Comparison of ENCODE assay signal across 17 mouse cellular contexts in the genomic region with DNA sequence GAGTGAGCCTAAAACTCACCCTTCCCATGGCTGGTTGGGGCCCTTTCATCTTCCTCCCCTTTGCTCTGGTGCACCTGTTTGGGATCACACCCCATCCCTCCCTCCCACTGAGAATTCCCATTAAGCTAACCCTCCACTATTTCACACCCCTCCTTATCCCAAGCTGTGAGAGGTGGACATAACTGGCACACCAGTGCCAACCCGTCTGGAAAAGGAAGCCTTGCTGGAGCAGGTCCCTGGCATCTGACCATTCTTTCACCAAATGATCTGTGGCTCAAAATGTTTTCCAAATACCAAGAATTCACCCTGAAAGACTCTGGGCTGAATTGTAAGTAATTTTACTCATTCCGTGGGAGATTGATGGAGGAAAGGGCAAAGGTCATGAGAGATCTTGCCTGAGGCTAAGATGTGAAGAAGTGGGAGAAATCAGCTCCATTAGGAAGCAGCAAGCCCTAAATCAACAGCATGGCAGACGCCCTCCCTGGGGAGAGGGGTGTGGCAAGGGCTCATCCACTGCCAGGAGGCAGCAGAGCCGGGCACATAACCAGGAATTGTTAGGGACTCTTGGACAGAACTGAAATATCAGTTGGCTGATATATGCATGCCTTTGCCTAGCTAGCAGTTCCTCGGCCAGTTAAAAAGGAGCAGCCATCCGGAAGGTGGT. TPM values are rescaled to one million over a fixed set of nuclear protein-coding genes. Genes with fewer than 3 reads are reported as not detected.
DNase-seq lines count a peak whose midpoint lies in the region; ATAC-seq and TF ChIP-seq lines count a peak whose summit lies in the region.
"Had no signal": no experiment of that assay in that cellular context is flagged by ENCODE, and none has a peak within 500 bp of the region (broad histone marks: within the 10 kb centered on the region; RNA-seq: fewer than 3 reads in every experiment).

No protein-coding gene starts in this region.

- ATAC-seq in hindbrain, postnatal 0 days: no peak
- no peak for ATAC-seq in hindbrain, embryonic 16.5 days
- ATAC-seq in Patski: no peak
- ATAC-seq: forebrain, embryonic 15.5 days had no signal

- no peaks in the 10 kb centered on the region for H3K27me3 ChIP-seq in hindbrain, postnatal 0 days (ENCODE audit: insufficient read depth, low read length)
- no peaks in the 10 kb centered on the region for H3K27me3 ChIP-seq in hindbrain, embryonic 16.5 days (replicated peaks; ENCODE audit: control insufficient read depth, insufficient read depth, low read length)
- H3K27me3 ChIP-seq in Patski: no peaks in the 10 kb centered on the region
- H3K27me3 ChIP-seq in cerebellum, adult 2 months (ENCODE audit: control insufficient read depth, insufficient read depth, low read length): no peaks in the 10 kb centered on the region
- H3K27me3 ChIP-seq: embryonic facial prominence, embryonic 15.5 days; forebrain, embryonic 15.5 days; hindbrain, embryonic 15.5 days; limb, embryonic 12.5 days had no signal

- H3K36me3 ChIP-seq in hindbrain, postnatal 0 days (ENCODE audit: insufficient read depth, low read length): no peaks in the 10 kb centered on the region
- H3K36me3 ChIP-seq in hindbrain, embryonic 16.5 days (ENCODE audit: control insufficient read depth, insufficient read depth, low read length): no peaks in the 10 kb centered on the region
- H3K36me3 ChIP-seq: embryonic facial prominence, embryonic 15.5 days; forebrain, embryonic 15.5 days; heart, embryonic 12.5 days; hindbrain, embryonic 15.5 days; limb, embryonic 12.5 days had no signal

- H3K9me3 ChIP-seq in hindbrain, postnatal 0 days (ENCODE audit: low read length): no peaks in the 10 kb centered on the region
- no peaks in the 10 kb centered on the region for H3K9me3 ChIP-seq in hindbrain, embryonic 16.5 days (ENCODE audit: control insufficient read depth, low read length)
- H3K9me3 ChIP-seq: embryonic facial prominence, embryonic 15.5 days; forebrain, embryonic 15.5 days; heart, embryonic 12.5 days; hindbrain, embryonic 15.5 days; limb, embryonic 12.5 days had no signal

- H3K4me3 ChIP-seq in hindbrain, postnatal 0 days (ENCODE audit: low read length): no peak overlapping the region
- no peak overlapping the region for H3K4me3 ChIP-seq in hindbrain, embryonic 16.5 days (ENCODE audit: low read length)
- H3K4me3 ChIP-seq in cerebellum, adult 2 months (replicated peaks; ENCODE audit: insufficient read depth, low read depth, low read length): no peak overlapping the region
- H3K4me3 ChIP-seq: embryonic facial prominence, embryonic 15.5 days; forebrain, embryonic 15.5 days; heart, embryonic 12.5 days; hindbrain, embryonic 15.5 days; limb, embryonic 12.5 days had no signal

- POLR2A ChIA-PET in Patski (lab: Charles Lee): interaction anchor here (0.8 kb wide), 1 partner anchor 21 kb away, joined by 3 read pairs; no protein-coding TSS in a partner anchor

- TF ChIP-seq POLR2A in cerebellum, adult 2 months (IDR thresholded peaks at IDR 0.05; ENCODE audit: borderline replicate concordance, insufficient read depth, low read length): no peak

- WGBS in hindbrain, postnatal 0 days: 33% methylated on average over 6 of the region's 6 CpGs
- WGBS in hindbrain, embryonic 16.5 days: 32% methylated on average over 6 of the region's 6 CpGs
- WGBS in cerebellum, adult 2 months: 4% methylated on average over 6 of the region's 6 CpGs

- no peak overlapping the region for H3K27ac ChIP-seq in hindbrain, postnatal 0 days
- no peak overlapping the region for H3K27ac ChIP-seq in hindbrain, embryonic 16.5 days (ENCODE audit: low read depth, low read length)
- no peak overlapping the region for H3K27ac ChIP-seq in cerebellum, adult 2 months (ENCODE audit: insufficient read depth, low read length)
- H3K27ac ChIP-seq: embryonic facial prominence, embryonic 15.5 days; forebrain, embryonic 15.5 days; hindbrain, embryonic 15.5 days; limb, embryonic 12.5 days; stomach, postnatal 0 days had no signal

- no peak for TF ChIP-seq CTCF in hindbrain, postnatal 0 days (IDR thresholded peaks at IDR 0.05; ENCODE audit: low read depth)
- no peak for TF ChIP-seq CTCF in Patski (IDR thresholded peaks at IDR 0.05)
- TF ChIP-seq CTCF in cerebellum, adult 2 months (IDR thresholded peaks at IDR 0.05; ENCODE audit: borderline replicate concordance, insufficient read depth, low read depth, low read length): no peak

- in situ Hi-C loops in Patski (cut with MboI; ENCODE audit: low pct_unique_long_range_greater_than_20kb): no loop called here

- no peak overlapping the region for H3K4me2 ChIP-seq in hindbrain, postnatal 0 days (ENCODE audit: low read depth, low read length)
- H3K4me2 ChIP-seq in hindbrain, embryonic 16.5 days (ENCODE audit: low read length): no peak overlapping the region
- H3K4me2 ChIP-seq: embryonic facial prominence, embryonic 15.5 days; forebrain, embryonic 15.5 days; heart, embryonic 12.5 days; hindbrain, embryonic 15.5 days; limb, embryonic 12.5 days had no signal

- DNase-seq in hindbrain, postnatal 0 days (ENCODE audit: low spot score): peak; percentile 65
- peak; percentile 9 for DNase-seq in Patski (ENCODE audit: low read depth, low spot score)
- peak; percentile 69 to 83 for DNase-seq in cerebellum, adult 2 months
- peak; percentile 83 for DNase-seq in mesoderm, embryonic 11.5 days (ENCODE audit: low read depth, low spot score)
- DNase-seq in lung, postnatal 14 days: no peak
- no peak for DNase-seq in gastrocnemius, postnatal 4 days (ENCODE audit: low spot score in 2 of 2)
- DNase-seq: gastrocnemius, postnatal 14 days; lung, adult 2 months had no signal

- CTCF ChIA-PET in Patski (lab: Charles Lee): interaction anchor here (1.1 to 1.5 kb wide), 3 partner anchors 23 to 71 kb away, joined by 3 to 5 read pairs (median 3); no protein-coding TSS in a partner anchor

- H3K4me1 ChIP-seq in hindbrain, postnatal 0 days (ENCODE audit: insufficient read depth, low read length): no peaks in the 10 kb centered on the region
- peaks cover 5% of the 10 kb centered on the region; the same call in 1 of the 2 replicates for H3K4me1 ChIP-seq in hindbrain, embryonic 16.5 days (ENCODE audit: control insufficient read depth, insufficient read depth, low read depth, low read length)
- peaks cover 11% of the 10 kb centered on the region for H3K4me1 ChIP-seq in cerebellum, adult 2 months (ENCODE audit: control insufficient read depth, insufficient read depth, low read length)
- H3K4me1 ChIP-seq: hindbrain, embryonic 15.5 days had no signal

- no peak overlapping the region for H3K9ac ChIP-seq in hindbrain, postnatal 0 days (replicated peaks; ENCODE audit: low read length)
- no peak overlapping the region; the same call in 1 of the 2 replicates for H3K9ac ChIP-seq in hindbrain, embryonic 16.5 days (ENCODE audit: low read depth, low read length)
- H3K9ac ChIP-seq: embryonic facial prominence, embryonic 15.5 days; forebrain, embryonic 15.5 days; heart, embryonic 12.5 days; hindbrain, embryonic 15.5 days; limb, embryonic 12.5 days had no signal

RNA-seq across cellular contexts. Expression of gene Gcgr, which starts 17.6 kb away (rescaled TPM):
- total RNA-seq in hindbrain, postnatal 0 days (2014; rRNA removed): 0.99 and 3.1 TPM in 2 replicates
- polyA plus RNA-seq in hindbrain, postnatal 0 days (2015; fragmentation: Nextera tagmentation; extraction: Ambion mirVana): 1.0 TPM in 2 replicates
- polyA plus RNA-seq in hindbrain, embryonic 16.5 days (2015; fragmentation: Nextera tagmentation; extraction: Ambion mirVana): 0.92 and 1.0 TPM in 2 replicates
- not detected for polyA plus RNA-seq in Patski (2021)
- 1.8 and 2.1 TPM in 2 replicates for polyA plus RNA-seq in cerebellum, adult 2 months (2012; rRNA removed)
- under 1 TPM in 1 of 2 experiments, not detected in 1; 0.26 TPM for total RNA-seq in gastrocnemius, postnatal 4 days (2021)
- total RNA-seq: megakaryocyte-erythroid progenitor cell, adult 5-6 weeks had no signal

RNA-seq across cellular contexts. Expression of gene Slc25a10, which starts 21.3 kb away (rescaled TPM):
- total RNA-seq in hindbrain, postnatal 0 days (2014; rRNA removed): 41.3 and 52.5 TPM in 2 replicates
- polyA plus RNA-seq in hindbrain, postnatal 0 days (2015; fragmentation: Nextera tagmentation; extraction: Ambion mirVana): 28.0 and 28.8 TPM in 2 replicates
- 31.2 and 31.5 TPM in 2 replicates for polyA plus RNA-seq in hindbrain, embryonic 16.5 days (2015; fragmentation: Nextera tagmentation; extraction: Ambion mirVana)
- 41.2 TPM for polyA plus RNA-seq in Patski (2021)
- polyA plus RNA-seq in cerebellum, adult 2 months (2012; rRNA removed): 38.9 and 39.3 TPM in 2 replicates
- 10 to 100 TPM; 19.6 to 20.0 TPM for total RNA-seq in gastrocnemius, postnatal 4 days (2021)

RNA-seq across cellular contexts. Expression of gene Mrpl12, which starts 28.5 kb away (rescaled TPM):
- 37.5 and 52.4 TPM in 2 replicates for total RNA-seq in hindbrain, postnatal 0 days (2014; rRNA removed)
- polyA plus RNA-seq in hindbrain, postnatal 0 days (2015; fragmentation: Nextera tagmentation; extraction: Ambion mirVana): 147 and 155 TPM in 2 replicates
- polyA plus RNA-seq in hindbrain, embryonic 16.5 days (2015; fragmentation: Nextera tagmentation; extraction: Ambion mirVana): 135 and 137 TPM in 2 replicates
- 172 TPM for polyA plus RNA-seq in Patski (2021)
- polyA plus RNA-seq in cerebellum, adult 2 months (2012; rRNA removed): 108 and 119 TPM in 2 replicates
- total RNA-seq in gastrocnemius, postnatal 4 days (2021): 100 to 1,000 TPM; 116 to 122 TPM

RNA-seq across cellular contexts. Expression of gene Mcrip1, which starts 36.6 kb away (rescaled TPM):
- total RNA-seq in hindbrain, postnatal 0 days (2014; rRNA removed): 144 and 192 TPM in 2 replicates
- polyA plus RNA-seq in hindbrain, postnatal 0 days (2015; fragmentation: Nextera tagmentation; extraction: Ambion mirVana): 250 and 257 TPM in 2 replicates
- 243 and 245 TPM in 2 replicates for polyA plus RNA-seq in hindbrain, embryonic 16.5 days (2015; fragmentation: Nextera tagmentation; extraction: Ambion mirVana)
- polyA plus RNA-seq in Patski (2021): 78.0 TPM
- 159 and 168 TPM in 2 replicates for polyA plus RNA-seq in cerebellum, adult 2 months (2012; rRNA removed)
- total RNA-seq in gastrocnemius, postnatal 4 days (2021): 10 to 100 TPM; 74.0 to 81.3 TPM

RNA-seq across cellular contexts. Expression of gene Ppp1r27, which starts 38.0 kb away (rescaled TPM):
- not detected in 2 replicates for total RNA-seq in hindbrain, postnatal 0 days (2014; rRNA removed)
- not detected in 2 replicates for polyA plus RNA-seq in hindbrain, postnatal 0 days (2015; fragmentation: Nextera tagmentation; extraction: Ambion mirVana)
- polyA plus RNA-seq in hindbrain, embryonic 16.5 days (2015; fragmentation: Nextera tagmentation; extraction: Ambion mirVana): 0.64 TPM in 1 of 2 replicates, not detected in the other
- polyA plus RNA-seq in Patski (2021): not detected
- not detected in 2 replicates for polyA plus RNA-seq in cerebellum, adult 2 months (2012; rRNA removed)
- total RNA-seq in gastrocnemius, postnatal 4 days (2021): 10 to 100 TPM; 80.7 to 99.3 TPM
- total RNA-seq: megakaryocyte-erythroid progenitor cell, adult 5-6 weeks had no signal
- polyA plus RNA-seq: heart, embryonic 12.5 days; hindbrain, embryonic 15.5 days; limb, embryonic 12.5 days; stomach, postnatal 0 days; urinary bladder, adult 2 months had no signal

Comparison
In these comparisons a context has a peak if more than half of its experiments do, and no peak if none do; other contexts are left out.
1. DNase-seq: peak in hindbrain, postnatal 0 days (single experiment), Patski (single experiment), cerebellum, adult 2 months (2 of 2) and mesoderm, embryonic 11.5 days (single experiment); none in lung, postnatal 14 days (single experiment) and gastrocnemius, postnatal 4 days (0 of 2).